Mouse (Mus musculus) small intestine, adult 2 months (tissue): ENCODE results near the gene Gm11172.

Source experiments
- CTCF ChIP-seq: fragments of 200-500 bp; IDR thresholded peaks from 2 replicates; pipeline ENCODE4 v1.5.1; 2012; ENCODE audit warnings: low read depth, mild to moderate bottlenecking, control low read depth, inconsistent platforms, low read length, moderate library complexity, mixed read lengths; ENCODE audit not compliant: insufficient replicate concordance, insufficient read length; ENCODE audit errors: extremely low read depth
- POLR2A ChIP-seq: fragments of 200-500 bp; IDR thresholded peaks from 2 replicates; pipeline ENCODE4 v1.6.1; 2012; ENCODE audit warnings: low read depth, mild to moderate bottlenecking, control low read depth, inconsistent platforms, low read length, moderate library complexity

- TF ChIP-seq CTCF (no peak), POLR2A (no peak)
These were observed 29.7 kb downstream of the Gm11172 start for GRCm38 (mm10) chr16:10842282-10842855.
